Mouse (Mus musculus): Measurements from ENCODE around the gene Fpr3. TPM values are rescaled to one million over a fixed set of nuclear protein-coding genes. Genes with fewer than 3 reads are reported as not detected.
"Not testable (repeated sequence)": the region's sequence is repeated elsewhere in the genome, so short reads cannot be mapped to it uniquely, and the experiment has no call there.

Fpr3 gene
- polyA plus RNA-seq (2014; fragmentation: Nextera tagmentation; extraction: Ambion mirVana), result not detected in 2 replicates

GRCm38 (mm10) chr17:17887774-17888248, at the start of gene Fpr3, which contains the start of gene Fpr2:
Fpr3 (plus strand) TSS chr17:17887852.
Fpr2 (plus strand) TSS chr17:17887824.
- no peak for ATAC-seq (ENCODE audit: insufficient number of reproducible peaks, low FRiP score, low TSS enrichment, low read depth)
- Histone ChIP-seq H3K4me2 (ENCODE audit: low read depth, severe bottlenecking) (no peak within 1 kb of the TSS), H3K4me3 (ENCODE audit: low read depth, low read length) (no peak within 1 kb of the TSS), H3K36me3 (ENCODE audit: control insufficient read depth, insufficient read depth, low read length) (no peaks in the 10 kb centered on the region), H3K27me3 (ENCODE audit: control insufficient read depth, insufficient read depth, low read length) (no peaks in the 10 kb centered on the region), H3K27ac (replicated peaks; ENCODE audit: low read depth, low read length) (no peak within 1 kb of the TSS), H3K9me3 (ENCODE audit: control insufficient read depth, low read length) (no peaks in the 10 kb centered on the region), H3K9ac (ENCODE audit: low read length) (no peak within 1 kb of the TSS), H3K4me1 (ENCODE audit: control insufficient read depth, insufficient read depth, low read length) (no peaks in the 10 kb centered on the region)
- no peak for DNase-seq (ENCODE audit: low spot score)
- 60% methylated on average over 1 of the region's 1 CpGs for WGBS

- 0 out of 2 replicates have a peak overlapping the region, but pooled peaks have one; percentile 17 for H3K9ac ChIP-seq (ENCODE audit: low read length)
- H3K27ac ChIP-seq (replicated peaks; ENCODE audit: low read depth, low read length), result no peak overlapping the region; the same call in 1 of the 2 replicates
- H3K27me3 ChIP-seq (ENCODE audit: control insufficient read depth, insufficient read depth, low read length), result no peaks in the 10 kb centered on the region
- peak overlapping the region; percentile 24 for H3K4me3 ChIP-seq (ENCODE audit: low read depth, low read length)
- no peaks in the 10 kb centered on the region for H3K9me3 ChIP-seq (ENCODE audit: control insufficient read depth, low read length)
- ATAC-seq (ENCODE audit: insufficient number of reproducible peaks, low FRiP score, low TSS enrichment, low read depth), result peak; percentile 93
- 1% methylated on average over 40 of the region's 43 CpGs for WGBS
- DNase-seq (ENCODE audit: low spot score), result peak; percentile 88
- H3K4me1 ChIP-seq (ENCODE audit: control insufficient read depth, insufficient read depth, low read length), result peaks cover 11% of the 10 kb centered on the region
- peak overlapping the region; percentile 58 for H3K4me2 ChIP-seq (ENCODE audit: low read depth, severe bottlenecking)
- H3K36me3 ChIP-seq (ENCODE audit: control insufficient read depth, insufficient read depth, low read length), result peaks cover 13% of the 10 kb centered on the region
These were observed 49.5 kb upstream of the Fpr3 start for GRCm38 (mm10) chr17:17837919-17838701.

GRCm38 (mm10) chr17:17839276-17839675, 48.4 kb upstream of the Fpr3 start:
- no peaks in the 10 kb centered on the region for H3K9me3 ChIP-seq (ENCODE audit: control insufficient read depth, low read length)
- peaks cover 13% of the 10 kb centered on the region for H3K36me3 ChIP-seq (ENCODE audit: control insufficient read depth, insufficient read depth, low read length)
- no peak overlapping the region for H3K9ac ChIP-seq (ENCODE audit: low read length)
- ATAC-seq (ENCODE audit: insufficient number of reproducible peaks, low FRiP score, low TSS enrichment, low read depth) (no peak), DNase-seq (ENCODE audit: low spot score) (no peak)
- H3K4me1 ChIP-seq (ENCODE audit: control insufficient read depth, insufficient read depth, low read length), result peaks cover 11% of the 10 kb centered on the region
- H3K27ac ChIP-seq (replicated peaks; ENCODE audit: low read depth, low read length), result no peak overlapping the region
- H3K27me3 ChIP-seq (ENCODE audit: control insufficient read depth, insufficient read depth, low read length), result no peaks in the 10 kb centered on the region
- 88% methylated on average over 2 of the region's 2 CpGs for WGBS
- H3K4me3 ChIP-seq (ENCODE audit: low read depth, low read length), result no peak overlapping the region
- no peak overlapping the region for H3K4me2 ChIP-seq (ENCODE audit: low read depth, severe bottlenecking)

- H3K36me3 ChIP-seq (ENCODE audit: control insufficient read depth, insufficient read depth, low read length), result peaks cover 13% of the 10 kb centered on the region; the same call in 1 of the 2 replicates
- no peak for DNase-seq (ENCODE audit: low spot score)
- no peaks in the 10 kb centered on the region for H3K9me3 ChIP-seq (ENCODE audit: control insufficient read depth, low read length)
- H3K27me3 ChIP-seq (ENCODE audit: control insufficient read depth, insufficient read depth, low read length), result no peaks in the 10 kb centered on the region
- peaks cover 11% of the 10 kb centered on the region for H3K4me1 ChIP-seq (ENCODE audit: control insufficient read depth, insufficient read depth, low read length)
- H3K4me2 ChIP-seq (ENCODE audit: low read depth, severe bottlenecking), result no peak overlapping the region
- H3K4me3 ChIP-seq (ENCODE audit: low read depth, low read length), result no peak overlapping the region
- ATAC-seq (ENCODE audit: insufficient number of reproducible peaks, low FRiP score, low TSS enrichment, low read depth), result no peak
- no peak overlapping the region for H3K9ac ChIP-seq (ENCODE audit: low read length)
- WGBS, result 89% methylated on average over 7 of the region's 7 CpGs
- no peak overlapping the region for H3K27ac ChIP-seq (replicated peaks; ENCODE audit: low read depth, low read length)
These were observed 46.9 kb upstream of the Fpr3 start for GRCm38 (mm10) chr17:17840796-17841195.

GRCm38 (mm10) chr17:17843534-17844261, 44.0 kb upstream of the Fpr3 start:
- DNase-seq (ENCODE audit: low spot score) (peak; percentile 37), ATAC-seq (ENCODE audit: insufficient number of reproducible peaks, low FRiP score, low TSS enrichment, low read depth) (peak; percentile 32; the same call in 1 of the 2 replicates)
- Histone ChIP-seq H3K27ac (replicated peaks; ENCODE audit: low read depth, low read length) (no peak overlapping the region), H3K9ac (ENCODE audit: low read length) (no peak overlapping the region), H3K36me3 (ENCODE audit: control insufficient read depth, insufficient read depth, low read length) (peaks cover 6% of the 10 kb centered on the region; the same call in 1 of the 2 replicates), H3K4me2 (ENCODE audit: low read depth, severe bottlenecking) (no peak overlapping the region), H3K4me3 (ENCODE audit: low read depth, low read length) (no peak overlapping the region), H3K4me1 (ENCODE audit: control insufficient read depth, insufficient read depth, low read length) (no peaks in the 10 kb centered on the region), H3K9me3 (ENCODE audit: control insufficient read depth, low read length) (no peaks in the 10 kb centered on the region), H3K27me3 (ENCODE audit: control insufficient read depth, insufficient read depth, low read length) (peaks cover 3% of the 10 kb centered on the region; the same call in 1 of the 2 replicates)
- WGBS, result 78% methylated on average over 27 of the region's 27 CpGs

GRCm38 (mm10) chr17:17844606-17845005, 43.0 kb upstream of the Fpr3 start:
- not testable (repeated sequence) for H3K27me3 ChIP-seq (ENCODE audit: control insufficient read depth, insufficient read depth, low read length); H3K27ac ChIP-seq (replicated peaks; ENCODE audit: low read depth, low read length); H3K9ac ChIP-seq (ENCODE audit: low read length); H3K4me2 ChIP-seq (ENCODE audit: low read depth, severe bottlenecking); ATAC-seq (ENCODE audit: insufficient number of reproducible peaks, low FRiP score, low TSS enrichment, low read depth); H3K36me3 ChIP-seq (ENCODE audit: control insufficient read depth, insufficient read depth, low read length); DNase-seq (ENCODE audit: low spot score); H3K4me1 ChIP-seq (ENCODE audit: control insufficient read depth, insufficient read depth, low read length); H3K9me3 ChIP-seq (ENCODE audit: control insufficient read depth, low read length); H3K4me3 ChIP-seq (ENCODE audit: low read depth, low read length)
- WGBS, result 97% methylated on average over 3 of the region's 3 CpGs

- Histone ChIP-seq H3K4me1 (ENCODE audit: control insufficient read depth, insufficient read depth, low read length) (no peaks in the 10 kb centered on the region), H3K9ac (ENCODE audit: low read length) (no peak overlapping the region), H3K4me3 (ENCODE audit: low read depth, low read length) (no peak overlapping the region), H3K27ac (replicated peaks; ENCODE audit: low read depth, low read length) (no peak overlapping the region), H3K9me3 (ENCODE audit: control insufficient read depth, low read length) (no peaks in the 10 kb centered on the region), H3K4me2 (ENCODE audit: low read depth, severe bottlenecking) (no peak overlapping the region), H3K27me3 (ENCODE audit: control insufficient read depth, insufficient read depth, low read length) (peaks cover 10% of the 10 kb centered on the region), H3K36me3 (ENCODE audit: control insufficient read depth, insufficient read depth, low read length) (peaks cover under 1% of the 10 kb centered on the region; the same call in 1 of the 2 replicates)
- WGBS, result 76% methylated on average over 10 of the region's 10 CpGs
- DNase-seq (ENCODE audit: low spot score) (no peak), ATAC-seq (ENCODE audit: insufficient number of reproducible peaks, low FRiP score, low TSS enrichment, low read depth) (no peak)
These were observed 42.2 kb upstream of the Fpr3 start for GRCm38 (mm10) chr17:17845187-17846027.

- no peak for ATAC-seq (ENCODE audit: insufficient number of reproducible peaks, low FRiP score, low TSS enrichment, low read depth)
- Histone ChIP-seq H3K4me1 (ENCODE audit: control insufficient read depth, insufficient read depth, low read length) (no peaks in the 10 kb centered on the region), H3K36me3 (ENCODE audit: control insufficient read depth, insufficient read depth, low read length) (no peaks in the 10 kb centered on the region), H3K27me3 (ENCODE audit: control insufficient read depth, insufficient read depth, low read length) (peaks cover 10% of the 10 kb centered on the region), H3K27ac (replicated peaks; ENCODE audit: low read depth, low read length) (no peak overlapping the region), H3K4me3 (ENCODE audit: low read depth, low read length) (no peak overlapping the region), H3K9ac (ENCODE audit: low read length) (no peak overlapping the region), H3K9me3 (ENCODE audit: control insufficient read depth, low read length) (no peaks in the 10 kb centered on the region), H3K4me2 (ENCODE audit: low read depth, severe bottlenecking) (no peak overlapping the region)
- 78% methylated on average over 2 of the region's 2 CpGs for WGBS
- DNase-seq (ENCODE audit: low spot score), result no peak
These were observed 38.7 kb upstream of the Fpr3 start for GRCm38 (mm10) chr17:17848988-17849387.

Measured in limb, embryonic 11.5 days (tissue).